Mouse (Mus musculus): Measurements from ENCODE around the gene Rgs9. TPM values are rescaled to one million over a fixed set of nuclear protein-coding genes. Genes with fewer than 3 reads are reported as not detected.

Gene Rgs9
- polyA plus RNA-seq, 1 experiment from 2014 or later: 0.03 TPM

GRCm38 (mm10) chr11:109330706-109331393 lies 32.9 kb upstream of the Rgs9 start:
- H3K9ac ChIP-seq: no peak overlapping the region
- H3K4me3 ChIP-seq (replicated peaks): peak overlapping the region; percentile 53; the same call in 1 of the 2 replicates
- H3K4me2 ChIP-seq: peak overlapping the region; percentile 75
- H3K27ac ChIP-seq (replicated peaks): no peak overlapping the region
- H3K4me1 ChIP-seq (replicated peaks): peaks cover 17% of the 10 kb centered on the region
- no peaks in the 10 kb centered on the region for H3K9me3 ChIP-seq (replicated peaks)
- H3K27me3 ChIP-seq: no peaks in the 10 kb centered on the region
- no peaks in the 10 kb centered on the region for H3K36me3 ChIP-seq (replicated peaks)
- peak; percentile 35 for ATAC-seq (ENCODE audit: insufficient read depth)
- WGBS (ENCODE audit: insufficient replicate concordance): 25% methylated on average over 17 of the region's 17 CpGs

- Histone ChIP-seq H3K36me3 (replicated peaks) (no peaks in the 10 kb centered on the region), H3K9ac (no peak overlapping the region), H3K4me1 (replicated peaks) (peaks cover 17% of the 10 kb centered on the region), H3K27me3 (no peaks in the 10 kb centered on the region), H3K4me3 (replicated peaks) (no peak overlapping the region), H3K4me2 (no peak overlapping the region), H3K27ac (replicated peaks) (no peak overlapping the region), H3K9me3 (replicated peaks) (no peaks in the 10 kb centered on the region)
- ATAC-seq (ENCODE audit: insufficient read depth): no peak
- WGBS (ENCODE audit: insufficient replicate concordance): 61% methylated on average over 4 of the region's 4 CpGs
These were observed 31.4 kb upstream of the Rgs9 start for GRCm38 (mm10) chr11:109329331-109329730.

GRCm38 (mm10) chr11:109327952-109328351 lies 30.0 kb upstream of the Rgs9 start:
- no peaks in the 10 kb centered on the region for H3K27me3 ChIP-seq
- H3K4me3 ChIP-seq (replicated peaks): no peak overlapping the region
- H3K27ac ChIP-seq (replicated peaks): no peak overlapping the region
- H3K9me3 ChIP-seq (replicated peaks): no peaks in the 10 kb centered on the region
- no peak overlapping the region for H3K4me2 ChIP-seq
- H3K9ac ChIP-seq: no peak overlapping the region
- H3K36me3 ChIP-seq (replicated peaks): no peaks in the 10 kb centered on the region
- ATAC-seq (ENCODE audit: insufficient read depth): no peak
- WGBS (ENCODE audit: insufficient replicate concordance): 69% methylated on average over 10 of the region's 10 CpGs
- H3K4me1 ChIP-seq (replicated peaks): peaks cover 17% of the 10 kb centered on the region

- no peak for ATAC-seq (ENCODE audit: insufficient read depth)
- Histone ChIP-seq H3K9me3 (replicated peaks) (no peaks in the 10 kb centered on the region), H3K27me3 (no peaks in the 10 kb centered on the region), H3K4me2 (no peak overlapping the region), H3K4me3 (replicated peaks) (no peak overlapping the region), H3K4me1 (replicated peaks) (peaks cover 13% of the 10 kb centered on the region), H3K9ac (no peak overlapping the region), H3K27ac (replicated peaks) (no peak overlapping the region), H3K36me3 (replicated peaks) (no peaks in the 10 kb centered on the region)
- WGBS (ENCODE audit: insufficient replicate concordance): 44% methylated on average over 3 of the region's 3 CpGs
These were observed 29.5 kb upstream of the Rgs9 start for GRCm38 (mm10) chr11:109327381-109327780.

- Histone ChIP-seq H3K4me2 (no peak overlapping the region), H3K36me3 (replicated peaks) (no peaks in the 10 kb centered on the region), H3K9me3 (replicated peaks) (no peaks in the 10 kb centered on the region), H3K27me3 (no peaks in the 10 kb centered on the region), H3K4me3 (replicated peaks) (no peak overlapping the region), H3K27ac (replicated peaks) (no peak overlapping the region), H3K9ac (no peak overlapping the region), H3K4me1 (replicated peaks) (peaks cover 5% of the 10 kb centered on the region)
- ATAC-seq (ENCODE audit: insufficient read depth): no peak
- 40% methylated on average over 13 of the region's 13 CpGs for WGBS (ENCODE audit: insufficient replicate concordance)
These were observed 28.3 kb upstream of the Rgs9 start for GRCm38 (mm10) chr11:109326270-109326669.

- WGBS (ENCODE audit: insufficient replicate concordance): 61% methylated on average over 8 of the region's 8 CpGs
- Histone ChIP-seq H3K4me1 (replicated peaks) (no peaks in the 10 kb centered on the region), H3K4me2 (no peak overlapping the region), H3K4me3 (replicated peaks) (no peak overlapping the region), H3K27ac (replicated peaks) (no peak overlapping the region), H3K9me3 (replicated peaks) (no peaks in the 10 kb centered on the region), H3K36me3 (replicated peaks) (no peaks in the 10 kb centered on the region), H3K27me3 (peaks cover 7% of the 10 kb centered on the region; the same call in 1 of the 2 replicates), H3K9ac (no peak overlapping the region)
- no peak for ATAC-seq (ENCODE audit: insufficient read depth)
These were observed 22.5 kb upstream of the Rgs9 start for GRCm38 (mm10) chr11:109320361-109320933.

GRCm38 (mm10) chr11:109319946-109320345 lies 22.0 kb upstream of the Rgs9 start:
- H3K4me2 ChIP-seq: no peak overlapping the region
- no peak overlapping the region for H3K4me3 ChIP-seq (replicated peaks)
- WGBS (ENCODE audit: insufficient replicate concordance): 61% methylated on average over 5 of the region's 5 CpGs
- H3K36me3 ChIP-seq (replicated peaks): no peaks in the 10 kb centered on the region
- H3K4me1 ChIP-seq (replicated peaks): no peaks in the 10 kb centered on the region
- H3K27me3 ChIP-seq: peaks cover 12% of the 10 kb centered on the region; the same call in 1 of the 2 replicates
- H3K9ac ChIP-seq: no peak overlapping the region
- no peak for ATAC-seq (ENCODE audit: insufficient read depth)
- H3K27ac ChIP-seq (replicated peaks): no peak overlapping the region
- no peaks in the 10 kb centered on the region for H3K9me3 ChIP-seq (replicated peaks)

GRCm38 (mm10) chr11:109319471-109319870 lies 21.5 kb upstream of the Rgs9 start:
- WGBS (ENCODE audit: insufficient replicate concordance): 62% methylated on average over 4 of the region's 4 CpGs
- no peak overlapping the region for H3K4me2 ChIP-seq
- H3K27ac ChIP-seq (replicated peaks): no peak overlapping the region
- H3K4me1 ChIP-seq (replicated peaks): no peaks in the 10 kb centered on the region
- H3K27me3 ChIP-seq: peaks cover 12% of the 10 kb centered on the region; the same call in 1 of the 2 replicates
- H3K9ac ChIP-seq: no peak overlapping the region
- no peaks in the 10 kb centered on the region for H3K9me3 ChIP-seq (replicated peaks)
- H3K4me3 ChIP-seq (replicated peaks): no peak overlapping the region
- H3K36me3 ChIP-seq (replicated peaks): no peaks in the 10 kb centered on the region
- no peak for ATAC-seq (ENCODE audit: insufficient read depth)

GRCm38 (mm10) chr11:109316921-109317320 lies 19.0 kb upstream of the Rgs9 start:
- no peak for ATAC-seq (ENCODE audit: insufficient read depth)
- no peak overlapping the region for H3K4me2 ChIP-seq
- peaks cover 28% of the 10 kb centered on the region for H3K27me3 ChIP-seq
- no peaks in the 10 kb centered on the region for H3K9me3 ChIP-seq (replicated peaks)
- no peaks in the 10 kb centered on the region; the same call in 1 of the 2 replicates for H3K4me1 ChIP-seq (replicated peaks)
- 35% methylated on average over 4 of the region's 4 CpGs for WGBS (ENCODE audit: insufficient replicate concordance)
- H3K4me3 ChIP-seq (replicated peaks): no peak overlapping the region
- no peak overlapping the region for H3K9ac ChIP-seq
- H3K27ac ChIP-seq (replicated peaks): no peak overlapping the region
- no peaks in the 10 kb centered on the region for H3K36me3 ChIP-seq (replicated peaks)

- no peaks in the 10 kb centered on the region; the same call in 1 of the 2 replicates for H3K4me1 ChIP-seq (replicated peaks)
- peak overlapping the region; percentile 52; the same call in 1 of the 2 replicates for H3K9ac ChIP-seq
- H3K27me3 ChIP-seq: peaks cover 28% of the 10 kb centered on the region
- H3K4me3 ChIP-seq (replicated peaks): peak overlapping the region; percentile 61
- no peaks in the 10 kb centered on the region for H3K9me3 ChIP-seq (replicated peaks)
- no peak overlapping the region for H3K27ac ChIP-seq (replicated peaks)
- WGBS (ENCODE audit: insufficient replicate concordance): 9% methylated on average over 20 of the region's 20 CpGs
- peak; percentile 64; the same call in 1 of the 2 replicates for ATAC-seq (ENCODE audit: insufficient read depth)
- H3K36me3 ChIP-seq (replicated peaks): no peaks in the 10 kb centered on the region
- peak overlapping the region; percentile 69 for H3K4me2 ChIP-seq
These were observed 14.1 kb upstream of the Rgs9 start for GRCm38 (mm10) chr11:109311885-109312605.

GRCm38 (mm10) chr11:109305680-109306079 lies 7.8 kb upstream of the Rgs9 start:
- WGBS (ENCODE audit: insufficient replicate concordance): 67% methylated on average over 5 of the region's 5 CpGs
- ATAC-seq (ENCODE audit: insufficient read depth): no peak
- no peak overlapping the region for H3K27ac ChIP-seq (replicated peaks)

More at GRCm38 (mm10) chr11:109305680-109306079, 7.8 kb upstream of the Rgs9 start:
- no peaks in the 10 kb centered on the region for H3K9me3 ChIP-seq (replicated peaks)
- H3K4me2 ChIP-seq: no peak overlapping the region
- H3K36me3 ChIP-seq (replicated peaks): no peaks in the 10 kb centered on the region
- H3K9ac ChIP-seq: no peak overlapping the region
- H3K4me3 ChIP-seq (replicated peaks): no peak overlapping the region
- H3K27me3 ChIP-seq: peaks cover 7% of the 10 kb centered on the region; the same call in 1 of the 2 replicates
- no peaks in the 10 kb centered on the region for H3K4me1 ChIP-seq (replicated peaks)
